In genomic region chr10:80146568-80147011, GRCm38 (mm10) we compare ENCODE assay signal across 8 mouse cellular contexts. TPM values are rescaled to one million over a fixed set of nuclear protein-coding genes. Genes with fewer than 3 reads are reported as not detected.
A peak's percentile ranks its signal among the peaks of the same experiment; 100 is the strongest.
DNase-seq lines count a peak whose midpoint lies in the region; ATAC-seq and TF ChIP-seq lines count a peak whose summit lies in the region.

No protein-coding gene starts in this region.

- peaks cover 12% of the 10 kb centered on the region for H3K4me1 ChIP-seq in spleen, adult 2 months (ENCODE audit: control insufficient read depth, insufficient read depth, insufficient read length)
- peaks cover 39% of the 10 kb centered on the region for H3K4me1 ChIP-seq in stomach, embryonic 15.5 days

- peaks cover 19% of the 10 kb centered on the region for H3K36me3 ChIP-seq in spleen, adult 2 months (ENCODE audit: control insufficient read depth, insufficient read depth, low read length)
- peaks cover 9% of the 10 kb centered on the region for H3K36me3 ChIP-seq in stomach, embryonic 15.5 days

- H3K27me3 ChIP-seq in spleen, adult 2 months (ENCODE audit: control insufficient read depth, insufficient read depth, low read length), result no peaks in the 10 kb centered on the region
- H3K27me3 ChIP-seq in stomach, embryonic 15.5 days (replicated peaks), result no peaks in the 10 kb centered on the region

- peak overlapping the region; percentile 0; the same call in 1 of the 2 replicates for H3K27ac ChIP-seq in spleen, adult 2 months (ENCODE audit: insufficient read depth, low read length)
- peak overlapping the region; percentile 100 for H3K27ac ChIP-seq in stomach, embryonic 15.5 days

- H3K9me3 ChIP-seq in stomach, embryonic 15.5 days, result no peaks in the 10 kb centered on the region

- no peak for TF ChIP-seq CTCF in spleen, adult 2 months (IDR thresholded peaks at IDR 0.05; ENCODE audit: extremely low read depth, insufficient read depth, insufficient read length, insufficient replicate concordance)

- 95% methylated on average over 4 of the region's 4 CpGs for WGBS in spleen, adult 2 months
- WGBS in stomach, embryonic 15.5 days, result 65% methylated on average over 4 of the region's 4 CpGs

- H3K4me3 ChIP-seq in spleen, adult 2 months (ENCODE audit: extremely low read depth, insufficient read depth, insufficient read length), result no peak overlapping the region
- no peak overlapping the region for H3K4me3 ChIP-seq in stomach, embryonic 15.5 days (replicated peaks)

- H3K4me2 ChIP-seq in stomach, embryonic 15.5 days, result peak overlapping the region; percentile 5; the same call in 1 of the 2 replicates

- H3K9ac ChIP-seq in stomach, embryonic 15.5 days, result no peak overlapping the region

- no peak for ATAC-seq in stomach, embryonic 15.5 days (ENCODE audit: insufficient read depth, low FRiP score, low read depth)

- peak; percentile 62 for DNase-seq in adrenal gland, postnatal 14 days
- no peak for DNase-seq in adrenal gland, adult 18-20 months (ENCODE audit: low spot score in 2 of 2)
- no peak for DNase-seq in spleen, adult 2 months (ENCODE audit: low read depth in 1 of 2, low spot score in 2 of 2)
- no peak for DNase-seq in spleen, postnatal 4 days (ENCODE audit: low spot score in 2 of 2)
- DNase-seq in kidney, adult 9 months, result peak; percentile 77
- no peak for DNase-seq in urinary bladder, adult 18-20 months (ENCODE audit: low spot score in 2 of 2)
- DNase-seq in right cerebral cortex, postnatal 36 days (ENCODE audit: low spot score in 2 of 2), result no peak

- TF ChIP-seq POLR2A in spleen, adult 2 months (IDR thresholded peaks at IDR 0.05; ENCODE audit: low read depth, low read length), result no peak

RNA-seq across cellular contexts. Expression of gene Midn, which starts 1.5 kb away (rescaled TPM):
- total RNA-seq in adrenal gland, postnatal 14 days (2021), result 114 and 140 TPM in 2 replicates
- 10 to 100 TPM; 64.8 to 82.0 TPM for total RNA-seq in adrenal gland, adult 18-20 months (2021)
- polyA plus RNA-seq in spleen, adult 2 months (2012; rRNA removed), result 128 and 157 TPM in 2 replicates
- 16.0 and 19.8 TPM in 2 replicates for polyA plus RNA-seq in stomach, embryonic 15.5 days (2015; fragmentation: Nextera tagmentation; extraction: Ambion mirVana)

RNA-seq across cellular contexts. Expression of gene Cbarp, which starts 6.0 kb away (rescaled TPM):
- 69.9 and 137 TPM in 2 replicates for total RNA-seq in adrenal gland, postnatal 14 days (2021)
- 100 to 1,000 TPM; 129 to 266 TPM for total RNA-seq in adrenal gland, adult 18-20 months (2021)
- 11.9 and 13.4 TPM in 2 replicates for polyA plus RNA-seq in spleen, adult 2 months (2012; rRNA removed)
- 5.1 and 6.7 TPM in 2 replicates for polyA plus RNA-seq in stomach, embryonic 15.5 days (2015; fragmentation: Nextera tagmentation; extraction: Ambion mirVana)

RNA-seq across cellular contexts. Expression of gene Atp5d, which starts 8.2 kb away (rescaled TPM):
- 920 and 980 TPM in 2 replicates for total RNA-seq in adrenal gland, postnatal 14 days (2021)
- 1,000 to 10,000 TPM in 1 of 2 experiments, 100 to 1,000 TPM in 1; 593 to 1,133 TPM for total RNA-seq in adrenal gland, adult 18-20 months (2021)
- 592 and 782 TPM in 2 replicates for polyA plus RNA-seq in spleen, adult 2 months (2012; rRNA removed)
- polyA plus RNA-seq in stomach, embryonic 15.5 days (2015; fragmentation: Nextera tagmentation; extraction: Ambion mirVana), result 544 and 602 TPM in 2 replicates

RNA-seq across cellular contexts. Expression of gene Cirbp, which starts 19.2 kb away (rescaled TPM):
- total RNA-seq in adrenal gland, postnatal 14 days (2021), result 67.6 and 106 TPM in 2 replicates
- 10 to 100 TPM; 34.7 to 46.3 TPM for total RNA-seq in adrenal gland, adult 18-20 months (2021)
- 144 and 151 TPM in 2 replicates for polyA plus RNA-seq in spleen, adult 2 months (2012; rRNA removed)
- polyA plus RNA-seq in stomach, embryonic 15.5 days (2015; fragmentation: Nextera tagmentation; extraction: Ambion mirVana), result 90.3 and 103 TPM in 2 replicates

RNA-seq across cellular contexts. Expression of gene 1600002K03Rik, which starts 26.2 kb away (rescaled TPM):
- 8.6 and 9.5 TPM in 2 replicates for total RNA-seq in adrenal gland, postnatal 14 days (2021)
- total RNA-seq in adrenal gland, adult 18-20 months (2021), result 10 to 100 TPM; 14.7 to 16.6 TPM
- 10.8 TPM in 2 replicates for polyA plus RNA-seq in spleen, adult 2 months (2012; rRNA removed)
- polyA plus RNA-seq in stomach, embryonic 15.5 days (2015; fragmentation: Nextera tagmentation; extraction: Ambion mirVana), result 17.5 and 19.7 TPM in 2 replicates

Comparison
In these comparisons a context has a peak if more than half of its experiments do, and no peak if none do; other contexts are left out.
1. DNase-seq: peak in adrenal gland, postnatal 14 days (single experiment) and kidney, adult 9 months (single experiment); none in adrenal gland, adult 18-20 months (0 of 2), spleen, adult 2 months (0 of 2), spleen, postnatal 4 days (0 of 2), urinary bladder, adult 18-20 months (0 of 2) and right cerebral cortex, postnatal 36 days (0 of 2).